22 mouse cellular contexts compared by ENCODE assay signal in genomic region chr2:167507719-167508385, GRCm38 (mm10). TPM values are rescaled to one million over a fixed set of nuclear protein-coding genes. Genes with fewer than 3 reads are reported as not detected.
A peak's percentile ranks its signal among the peaks of the same experiment; 100 is the strongest.
DNase-seq lines count a peak whose midpoint lies in the region; ATAC-seq and TF ChIP-seq lines count a peak whose summit lies in the region.
"Had no signal": no experiment of that assay in that cellular context is flagged by ENCODE, and none has a peak within 500 bp of the region (broad histone marks: within the 10 kb centered on the region; RNA-seq: fewer than 3 reads in every experiment).

No protein-coding gene starts in this region.

- H3K4me1 ChIP-seq in heart, embryonic 10.5 days = peaks cover 51% of the 10 kb centered on the region
- peaks cover 40% of the 10 kb centered on the region for H3K4me1 ChIP-seq in lung, embryonic 15.5 days

- H3K9ac ChIP-seq in lung, embryonic 15.5 days = no peak overlapping the region
- H3K9ac ChIP-seq: embryonic facial prominence, embryonic 13.5 days; forebrain, embryonic 12.5 days; heart, embryonic 15.5 days; hindbrain, embryonic 12.5 days had no signal

- no peak overlapping the region for H3K27ac ChIP-seq in heart, embryonic 10.5 days
- peak overlapping the region; percentile 15; the same call in 1 of the 2 replicates for H3K27ac ChIP-seq in lung, embryonic 15.5 days
- H3K27ac ChIP-seq: embryonic facial prominence, embryonic 13.5 days; forebrain, embryonic 12.5 days; heart, embryonic 15.5 days; hindbrain, embryonic 12.5 days had no signal

- CTCF ChIA-PET in Patski (lab: Charles Lee) = interaction anchor here (0.8 to 1.0 kb wide), 3 partner anchors 24 to 286 kb away, joined by 3 read pairs; no protein-coding TSS in a partner anchor

- no peak for ATAC-seq in lung, embryonic 15.5 days (ENCODE audit: borderline replicate concordance, extremely low read depth, low FRiP score, low TSS enrichment)
- peak; percentile 45 for ATAC-seq in Patski
- ATAC-seq: CD4-positive, CD25-positive, alpha-beta regulatory T cell, adult 4 months; forebrain, embryonic 16.5 days; hindbrain, embryonic 16.5 days; inflammation-experienced regulatory T-cells, adult 6 months had no signal

- DNase-seq in cerebellum, adult 11 months = peak; percentile 1
- no peak for DNase-seq in cerebellum, postnatal 4 days (ENCODE audit: low spot score in 2 of 2)
- DNase-seq in heart, adult 11 months = peak; percentile 77
- DNase-seq in heart, embryonic 10.5 days (ENCODE audit: low spot score) = no peak
- DNase-seq in lung, postnatal 25 days (ENCODE audit: low spot score) = no peak
- no peak for DNase-seq in Patski (ENCODE audit: low read depth, low spot score)
- DNase-seq in kidney, postnatal 4 days = no peak
- DNase-seq: adrenal gland, postnatal 10 days; B cell, adult 2 months; cerebellum, postnatal 14 days; gastrocnemius, postnatal 25 days; heart, postnatal 36 days had no signal

- no peak overlapping the region for H3K4me3 ChIP-seq in heart, embryonic 10.5 days
- H3K4me3 ChIP-seq in lung, embryonic 15.5 days = no peak overlapping the region
- H3K4me3 ChIP-seq: embryonic facial prominence, embryonic 13.5 days; forebrain, embryonic 12.5 days; heart, embryonic 15.5 days; hindbrain, embryonic 12.5 days had no signal

- no peaks in the 10 kb centered on the region for H3K9me3 ChIP-seq in heart, embryonic 10.5 days
- no peaks in the 10 kb centered on the region for H3K9me3 ChIP-seq in lung, embryonic 15.5 days
- H3K9me3 ChIP-seq: embryonic facial prominence, embryonic 13.5 days; forebrain, embryonic 12.5 days; G1E; heart, embryonic 15.5 days; hindbrain, embryonic 12.5 days had no signal

- H3K4me2 ChIP-seq in lung, embryonic 15.5 days = 0 out of 2 replicates have a peak overlapping the region, but pooled peaks have one; percentile 1
- H3K4me2 ChIP-seq: embryonic facial prominence, embryonic 13.5 days; forebrain, embryonic 12.5 days; heart, embryonic 15.5 days; hindbrain, embryonic 12.5 days had no signal

- TF ChIP-seq CTCF in Patski (IDR thresholded peaks at IDR 0.05) = no peak

- in situ Hi-C loops in Patski (cut with MboI; ENCODE audit: low pct_unique_long_range_greater_than_20kb) = no loop called here

- H3K27me3 ChIP-seq in heart, embryonic 10.5 days (ENCODE audit: insufficient read depth, poor library complexity, severe bottlenecking) = no peaks in the 10 kb centered on the region
- no peaks in the 10 kb centered on the region for H3K27me3 ChIP-seq in lung, embryonic 15.5 days
- no peaks in the 10 kb centered on the region for H3K27me3 ChIP-seq in Patski
- H3K27me3 ChIP-seq: embryonic facial prominence, embryonic 13.5 days; forebrain, embryonic 12.5 days; heart, embryonic 15.5 days; hindbrain, embryonic 12.5 days had no signal

- POLR2A ChIA-PET in Patski (lab: Charles Lee) = no interaction called here

- peaks cover 60% of the 10 kb centered on the region for H3K36me3 ChIP-seq in heart, embryonic 10.5 days
- H3K36me3 ChIP-seq in lung, embryonic 15.5 days = peaks cover 58% of the 10 kb centered on the region

- 82% methylated on average over 3 of the region's 3 CpGs for WGBS in heart, embryonic 10.5 days
- 72% methylated on average over 3 of the region's 3 CpGs for WGBS in lung, embryonic 15.5 days

RNA-seq across cellular contexts. Expression of gene Spata2, which starts 15.2 kb away (rescaled TPM):
- 16.5 and 17.4 TPM in 2 replicates for polyA plus RNA-seq in heart, embryonic 10.5 days (2016; fragmentation: Nextera tagmentation; extraction: Ambion mirVana)
- polyA plus RNA-seq in lung, embryonic 15.5 days (2015; fragmentation: Nextera tagmentation; extraction: Ambion mirVana) = 12.3 and 15.7 TPM in 2 replicates
- 23.7 TPM for polyA plus RNA-seq in Patski (2021)

RNA-seq across cellular contexts. Expression of gene Rnf114, which starts 15.4 kb away (rescaled TPM):
- polyA plus RNA-seq in heart, embryonic 10.5 days (2016; fragmentation: Nextera tagmentation; extraction: Ambion mirVana) = 71.2 and 90.0 TPM in 2 replicates
- polyA plus RNA-seq in lung, embryonic 15.5 days (2015; fragmentation: Nextera tagmentation; extraction: Ambion mirVana) = 99.8 and 102 TPM in 2 replicates
- 69.4 TPM for polyA plus RNA-seq in Patski (2021)

RNA-seq across cellular contexts. Expression of gene Snai1, which starts 30.1 kb away (rescaled TPM):
- 21.8 and 42.2 TPM in 2 replicates for polyA plus RNA-seq in heart, embryonic 10.5 days (2016; fragmentation: Nextera tagmentation; extraction: Ambion mirVana)
- 107 and 109 TPM in 2 replicates for polyA plus RNA-seq in lung, embryonic 15.5 days (2015; fragmentation: Nextera tagmentation; extraction: Ambion mirVana)
- polyA plus RNA-seq in Patski (2021) = 0.10 TPM
- polyA plus RNA-seq: G1E; inflammation-experienced regulatory T-cells, adult 6 months had no signal

Comparison
In these comparisons a context has a peak if more than half of its experiments do, and no peak if none do; other contexts are left out.
1. DNase-seq: peak in cerebellum, adult 11 months (single experiment) and heart, adult 11 months (single experiment); none in cerebellum, postnatal 4 days (0 of 2), heart, embryonic 10.5 days (single experiment), lung, postnatal 25 days (single experiment), Patski (single experiment) and kidney, postnatal 4 days (0 of 2).
2. RNA of gene Snai1, which starts 30.1 kb away (polyA plus RNA-seq): 107 to 109 TPM in lung, embryonic 15.5 days and 21.8 to 42.2 TPM in heart, embryonic 10.5 days; 0.10 TPM in Patski (single experiment); every median in the first group is over 10 times any median in the second.